In the genomic region with DNA sequence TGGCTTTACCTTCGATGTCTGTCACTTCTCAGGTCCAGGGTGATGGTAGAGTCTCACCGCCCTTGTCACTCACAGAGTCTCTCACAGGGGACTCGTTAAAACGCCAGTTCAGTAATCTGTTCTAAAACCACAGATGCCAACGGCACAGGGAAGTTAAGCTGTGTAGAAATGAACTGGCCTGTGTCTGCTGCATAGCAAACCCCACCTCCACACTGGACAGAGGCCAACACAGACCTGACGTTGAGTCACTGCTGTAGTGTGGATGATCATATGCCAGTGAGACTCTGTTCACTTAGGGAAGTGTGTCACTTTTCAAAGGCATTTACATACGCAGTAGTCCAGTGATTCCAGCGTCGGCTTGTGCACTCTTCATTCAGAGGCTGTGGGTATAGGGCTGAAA, we compare ENCODE assay signal across 8 mouse cellular contexts. TPM values are rescaled to one million over a fixed set of nuclear protein-coding genes. Genes with fewer than 3 reads are reported as not detected.
DNase-seq lines count a peak whose midpoint lies in the region; ATAC-seq lines count a peak whose summit lies in the region.

No protein-coding gene starts in this region.

- DNase-seq in ovary, postnatal 36 days (ENCODE audit: low spot score): peak; percentile 44
- DNase-seq in ovary, postnatal 14 days (ENCODE audit: low spot score): no peak
- DNase-seq in embryonic facial prominence, embryonic 10.5 days (ENCODE audit: low spot score): no peak
- peak; percentile 57 for DNase-seq in kidney, postnatal 14 days
- DNase-seq in lung, postnatal 10 days: peak; percentile 73
- peak; percentile 67 to 79 for DNase-seq in right cerebral cortex, postnatal 10 days (ENCODE audit: low spot score in 2 of 2)
- no peak for DNase-seq in c-Kit-positive CD71-positive TER-119-positive erythroid progenitor cells, embryonic 14.5 days (ENCODE audit: low spot score)

- peak; percentile 77; the same call in 1 of the 2 replicates for ATAC-seq in heart, embryonic 12.5 days (ENCODE audit: insufficient number of reproducible peaks, low FRiP score)

- 0 out of 2 replicates have a peak overlapping the region, but pooled peaks have one; percentile 6 for H3K27ac ChIP-seq in embryonic facial prominence, embryonic 10.5 days (replicated peaks)
- H3K27ac ChIP-seq in heart, embryonic 12.5 days (ENCODE audit: poor library complexity, severe bottlenecking): peak overlapping the region; percentile 34; the same call in 1 of the 2 replicates

- H3K36me3 ChIP-seq in embryonic facial prominence, embryonic 10.5 days (replicated peaks): no peaks in the 10 kb centered on the region
- no peaks in the 10 kb centered on the region for H3K36me3 ChIP-seq in heart, embryonic 12.5 days

- no peak overlapping the region for H3K4me3 ChIP-seq in embryonic facial prominence, embryonic 10.5 days
- no peak overlapping the region for H3K4me3 ChIP-seq in heart, embryonic 12.5 days

- H3K27me3 ChIP-seq in embryonic facial prominence, embryonic 10.5 days (replicated peaks; ENCODE audit: low read depth, poor library complexity, severe bottlenecking): peaks cover 21% of the 10 kb centered on the region
- no peaks in the 10 kb centered on the region for H3K27me3 ChIP-seq in heart, embryonic 12.5 days (replicated peaks)

- peaks cover 13% of the 10 kb centered on the region for H3K4me1 ChIP-seq in embryonic facial prominence, embryonic 10.5 days
- peaks cover 25% of the 10 kb centered on the region for H3K4me1 ChIP-seq in heart, embryonic 12.5 days (replicated peaks)

- peak overlapping the region; percentile 48 for H3K9ac ChIP-seq in heart, embryonic 12.5 days

- H3K4me2 ChIP-seq in heart, embryonic 12.5 days: peak overlapping the region; percentile 38

- 50% methylated on average over 9 of the region's 9 CpGs for WGBS in embryonic facial prominence, embryonic 10.5 days
- 19% methylated on average over 9 of the region's 9 CpGs for WGBS in heart, embryonic 12.5 days

- H3K9me3 ChIP-seq in embryonic facial prominence, embryonic 10.5 days: peaks cover 4% of the 10 kb centered on the region; the same call in 1 of the 2 replicates
- H3K9me3 ChIP-seq in heart, embryonic 12.5 days (replicated peaks): peaks cover 6% of the 10 kb centered on the region

RNA-seq across cellular contexts. Expression of gene Echdc3, which starts 54.7 kb away (rescaled TPM):
- 2.5 and 3.1 TPM in 2 replicates for polyA plus RNA-seq in embryonic facial prominence, embryonic 10.5 days (2016; fragmentation: Nextera tagmentation; extraction: Ambion mirVana)
- 7.3 and 7.5 TPM in 2 replicates for polyA plus RNA-seq in heart, embryonic 12.5 days (2016; fragmentation: Nextera tagmentation; extraction: Ambion mirVana)

RNA-seq across cellular contexts. Expression of gene Usp6nl, which starts 54.9 kb away (rescaled TPM):
- polyA plus RNA-seq in embryonic facial prominence, embryonic 10.5 days (2016; fragmentation: Nextera tagmentation; extraction: Ambion mirVana): 9.4 and 11.6 TPM in 2 replicates
- polyA plus RNA-seq in heart, embryonic 12.5 days (2016; fragmentation: Nextera tagmentation; extraction: Ambion mirVana): 10.2 and 10.4 TPM in 2 replicates

Comparison
In these comparisons a context has a peak if more than half of its experiments do, and no peak if none do; other contexts are left out.
1. DNase-seq: peak in ovary, postnatal 36 days (single experiment), kidney, postnatal 14 days (single experiment), lung, postnatal 10 days (single experiment) and right cerebral cortex, postnatal 10 days (2 of 2); none in ovary, postnatal 14 days (single experiment), embryonic facial prominence, embryonic 10.5 days (single experiment) and c-Kit-positive CD71-positive TER-119-positive erythroid progenitor cells, embryonic 14.5 days (single experiment).